Mouse (Mus musculus) CH12.LX (cell line): ENCODE results near the gene Borcs6.

Experiments used
- CHD2 ChIP-seq: IDR thresholded peaks from 2 replicates; pipeline ENCODE4 v1.6.1; 2011; ENCODE audit warnings: low read length, improper control_type of control experiment
- HCFC1 ChIP-seq: IDR thresholded peaks from 2 replicates; pipeline ENCODE4 v1.6.1; 2012; ENCODE audit warnings: low read depth, mild to moderate bottlenecking, inconsistent platforms, low read length, improper control_type of control experiment

DNA sequence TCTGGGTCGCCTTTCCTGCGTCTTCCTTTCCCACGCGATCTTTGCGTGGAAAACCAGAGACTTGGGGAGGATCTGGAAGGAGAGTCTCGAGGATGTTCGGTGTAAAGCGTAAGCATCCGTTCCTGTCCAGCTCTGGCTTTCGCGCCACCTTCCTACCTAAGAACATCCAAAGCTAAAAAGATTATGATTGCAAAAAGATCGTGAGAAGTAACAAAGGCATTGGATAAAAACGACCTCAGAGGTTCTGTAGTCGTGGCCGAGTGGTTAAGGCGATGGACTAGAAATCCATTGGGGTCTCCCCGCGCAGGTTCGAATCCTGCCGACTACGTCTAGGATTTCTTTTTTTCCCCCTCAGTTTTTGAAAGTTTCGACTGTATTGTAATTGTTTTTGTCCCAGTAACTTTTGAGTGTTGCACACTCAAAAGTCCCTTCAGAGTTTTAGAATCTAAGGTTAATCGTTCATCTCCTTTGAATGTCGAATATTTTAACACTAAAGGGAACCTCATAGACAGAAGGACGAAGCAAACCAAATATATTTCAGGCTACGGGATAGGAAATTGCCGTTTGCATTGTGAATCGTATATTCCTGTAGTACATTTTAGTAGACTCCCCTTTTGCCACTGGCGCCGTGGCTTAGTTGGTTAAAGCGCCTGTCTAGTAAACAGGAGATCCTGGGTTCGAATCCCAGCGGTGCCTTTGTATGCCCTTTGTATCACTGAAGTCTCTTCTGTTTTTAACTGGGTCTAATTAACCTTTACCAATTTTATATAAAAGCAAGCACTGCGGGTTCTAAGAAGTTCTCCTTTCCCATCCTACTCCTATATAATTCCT, 22.1 kb upstream of the Borcs6 start:
- TF ChIP-seq HCFC1 = no peak
- TF ChIP-seq CHD2 = no peak
